Mouse (Mus musculus): Measurements from ENCODE around the gene Macrod2. TPM values are rescaled to one million over a fixed set of nuclear protein-coding genes. Genes with fewer than 3 reads are reported as not detected.

Gene Macrod2
- total and polyA plus RNA-seq, 2 experiments from 2014 or later: 5.5 to 17.4 TPM

DNA sequence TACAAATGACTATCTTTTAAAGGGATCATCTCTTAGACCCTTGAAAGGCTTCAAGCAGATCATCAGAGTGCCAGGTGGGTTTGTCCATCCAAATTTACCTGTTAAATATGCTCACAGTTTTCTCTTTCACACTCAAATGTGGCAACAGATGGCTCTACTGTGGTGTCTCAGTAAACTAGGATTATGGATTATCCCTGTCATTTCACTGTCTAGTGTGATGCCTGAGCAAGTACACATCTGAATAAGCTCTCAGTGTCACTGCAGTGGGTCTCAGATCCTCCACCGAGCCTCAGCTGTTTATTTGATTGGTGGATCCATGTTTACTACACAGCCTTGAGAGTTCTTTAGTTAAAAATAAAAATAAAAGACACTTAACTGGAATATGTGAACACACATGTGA lies 1343.6 kb downstream of the Macrod2 start:
- Histone ChIP-seq H3K4me3 (ENCODE audit: low read depth, low read length) (no peak overlapping the region), H3K27me3 (ENCODE audit: control insufficient read depth, insufficient read depth, low read length) (no peaks in the 10 kb centered on the region), H3K4me1 (ENCODE audit: control insufficient read depth, insufficient read depth) (no peaks in the 10 kb centered on the region), H3K36me3 (replicated peaks; ENCODE audit: control insufficient read depth, insufficient read depth, low read length) (no peaks in the 10 kb centered on the region), H3K27ac (ENCODE audit: low read depth) (no peak overlapping the region), H3K9me3 (replicated peaks; ENCODE audit: control insufficient read depth, low read length) (no peaks in the 10 kb centered on the region), H3K9ac (replicated peaks; ENCODE audit: low read depth, low read length) (no peak overlapping the region), H3K4me2 (ENCODE audit: low read depth, low read length) (no peak overlapping the region)
- WGBS: 77% methylated on average over 1 of the region's 1 CpGs
- DNase-seq (ENCODE audit: low spot score): no peak
- TF ChIP-seq EP300 (IDR thresholded peaks at IDR 0.05; ENCODE audit: low read depth) (no peak), CTCF (IDR thresholded peaks at IDR 0.05; ENCODE audit: low read depth) (no peak)
- no peak for ATAC-seq (ENCODE audit: insufficient read depth, low read depth)

DNA sequence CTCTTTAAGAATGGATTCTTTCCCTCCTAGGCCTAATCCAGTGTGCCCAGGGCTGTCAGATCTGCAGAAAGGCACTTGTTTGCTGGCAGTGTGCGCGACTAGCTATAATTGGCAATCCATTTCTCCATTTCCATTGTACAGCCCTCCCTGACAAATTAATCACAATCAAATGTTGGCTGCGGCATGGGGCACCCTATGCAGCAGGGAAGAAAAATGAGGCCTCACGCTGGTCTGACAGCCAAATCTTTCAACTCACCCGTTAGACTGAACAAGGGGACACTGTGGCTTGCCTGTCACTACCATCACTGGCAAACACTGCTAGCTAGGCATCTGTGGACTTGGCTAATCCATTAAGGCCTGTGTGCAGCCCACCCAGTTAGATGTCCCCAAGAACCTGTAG lies 1345.2 kb downstream of the Macrod2 start:
- TF ChIP-seq EP300 (IDR thresholded peaks at IDR 0.05; ENCODE audit: low read depth) (no peak), CTCF (IDR thresholded peaks at IDR 0.05; ENCODE audit: low read depth) (no peak)
- H3K4me1 ChIP-seq (ENCODE audit: control insufficient read depth, insufficient read depth): no peaks in the 10 kb centered on the region
- 87% methylated on average over 5 of the region's 5 CpGs for WGBS
- H3K27me3 ChIP-seq (ENCODE audit: control insufficient read depth, insufficient read depth, low read length): no peaks in the 10 kb centered on the region
- no peak overlapping the region for H3K4me2 ChIP-seq (ENCODE audit: low read depth, low read length)
- DNase-seq (ENCODE audit: low spot score) (no peak), ATAC-seq (ENCODE audit: insufficient read depth, low read depth) (no peak)
- no peak overlapping the region for H3K27ac ChIP-seq (ENCODE audit: low read depth)
- no peaks in the 10 kb centered on the region for H3K9me3 ChIP-seq (replicated peaks; ENCODE audit: control insufficient read depth, low read length)
- H3K9ac ChIP-seq (replicated peaks; ENCODE audit: low read depth, low read length): no peak overlapping the region
- no peaks in the 10 kb centered on the region for H3K36me3 ChIP-seq (replicated peaks; ENCODE audit: control insufficient read depth, insufficient read depth, low read length)
- H3K4me3 ChIP-seq (ENCODE audit: low read depth, low read length): no peak overlapping the region

DNA sequence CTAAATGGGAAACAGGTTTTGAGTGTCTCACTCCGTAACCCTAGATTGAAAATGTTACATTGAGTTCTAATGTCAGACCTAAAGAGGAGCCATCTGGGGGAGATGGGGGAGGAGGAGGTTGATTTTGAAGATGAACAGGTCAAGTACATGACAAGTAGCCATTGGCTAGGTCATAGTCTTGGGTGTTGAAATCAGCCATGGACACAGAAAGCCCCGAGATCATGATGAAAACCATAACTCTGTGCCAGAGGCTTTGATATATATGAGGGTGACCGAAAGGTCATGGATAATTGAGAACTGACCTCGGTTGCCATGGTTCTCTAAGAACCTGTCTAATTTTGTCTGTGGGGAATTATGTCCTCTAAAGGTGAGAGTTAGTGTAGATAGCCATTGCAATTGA lies 1405.1 kb downstream of the Macrod2 start:
- no peak overlapping the region for H3K4me3 ChIP-seq (ENCODE audit: low read depth, low read length)
- WGBS: 68% methylated on average over 4 of the region's 4 CpGs
- H3K9ac ChIP-seq (replicated peaks; ENCODE audit: low read depth, low read length): no peak overlapping the region
- no peak overlapping the region for H3K4me2 ChIP-seq (ENCODE audit: low read depth, low read length)
- no peak overlapping the region for H3K27ac ChIP-seq (ENCODE audit: low read depth)
- no peaks in the 10 kb centered on the region for H3K4me1 ChIP-seq (ENCODE audit: control insufficient read depth, insufficient read depth)
- H3K9me3 ChIP-seq (replicated peaks; ENCODE audit: control insufficient read depth, low read length): no peaks in the 10 kb centered on the region
- H3K36me3 ChIP-seq (replicated peaks; ENCODE audit: control insufficient read depth, insufficient read depth, low read length): no peaks in the 10 kb centered on the region
- DNase-seq (ENCODE audit: low spot score): no peak
- no peaks in the 10 kb centered on the region for H3K27me3 ChIP-seq (ENCODE audit: control insufficient read depth, insufficient read depth, low read length)
- TF ChIP-seq CTCF (IDR thresholded peaks at IDR 0.05; ENCODE audit: low read depth): no peak
- TF ChIP-seq EP300 (IDR thresholded peaks at IDR 0.05; ENCODE audit: low read depth): no peak
- no peak for ATAC-seq (ENCODE audit: insufficient read depth, low read depth)

DNA sequence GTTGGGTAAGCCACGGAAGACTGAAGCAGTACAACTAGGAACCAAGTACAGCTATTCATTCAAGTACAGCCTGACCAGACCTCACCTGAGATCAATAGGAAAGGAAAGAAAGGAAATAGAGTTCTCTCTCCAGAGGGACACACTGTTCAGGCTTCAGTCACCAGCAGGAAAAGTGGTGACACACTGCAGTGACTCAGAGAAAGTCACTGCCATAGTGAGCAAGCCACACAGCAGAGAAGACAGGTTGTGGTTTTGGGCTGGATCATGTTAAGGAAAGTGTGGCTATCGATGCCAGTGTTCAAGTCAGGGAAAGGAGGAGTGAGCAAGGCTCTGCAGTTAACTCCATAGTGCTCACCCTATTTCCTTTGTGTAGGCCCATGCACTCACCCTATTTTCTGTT lies 1405.8 kb downstream of the Macrod2 start:
- 75% methylated on average over 2 of the region's 2 CpGs for WGBS
- H3K27ac ChIP-seq (ENCODE audit: low read depth): no peak overlapping the region
- H3K4me3 ChIP-seq (ENCODE audit: low read depth, low read length): no peak overlapping the region
- ATAC-seq (ENCODE audit: insufficient read depth, low read depth) (no peak), DNase-seq (ENCODE audit: low spot score) (no peak)
- no peak for TF ChIP-seq CTCF (IDR thresholded peaks at IDR 0.05; ENCODE audit: low read depth)
- TF ChIP-seq EP300 (IDR thresholded peaks at IDR 0.05; ENCODE audit: low read depth): no peak
- H3K27me3 ChIP-seq (ENCODE audit: control insufficient read depth, insufficient read depth, low read length): no peaks in the 10 kb centered on the region
- H3K36me3 ChIP-seq (replicated peaks; ENCODE audit: control insufficient read depth, insufficient read depth, low read length): no peaks in the 10 kb centered on the region
- H3K9ac ChIP-seq (replicated peaks; ENCODE audit: low read depth, low read length): no peak overlapping the region
- H3K4me1 ChIP-seq (ENCODE audit: control insufficient read depth, insufficient read depth): no peaks in the 10 kb centered on the region
- H3K9me3 ChIP-seq (replicated peaks; ENCODE audit: control insufficient read depth, low read length): no peaks in the 10 kb centered on the region
- no peak overlapping the region for H3K4me2 ChIP-seq (ENCODE audit: low read depth, low read length)

DNA sequence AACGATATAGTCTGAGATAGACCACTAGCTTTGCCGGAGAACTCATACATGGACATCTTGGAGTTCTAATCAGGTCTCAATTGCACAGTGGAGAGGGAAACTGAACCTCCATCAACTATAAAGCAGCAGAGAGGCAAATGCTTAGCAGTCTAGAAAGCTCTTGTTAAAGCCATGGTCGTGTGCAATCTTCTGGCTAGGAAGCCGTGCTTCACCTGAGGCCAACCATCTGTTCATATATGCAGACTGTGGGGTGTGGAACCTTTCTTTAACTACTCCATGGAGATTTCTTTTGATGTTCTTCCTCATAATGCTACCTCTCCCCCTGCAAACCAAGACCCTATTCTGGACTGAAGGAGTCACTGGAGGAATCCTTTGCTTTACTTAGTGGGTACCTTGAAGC lies 1421.2 kb downstream of the Macrod2 start:
- no peak for TF ChIP-seq EP300 (IDR thresholded peaks at IDR 0.05; ENCODE audit: low read depth)
- TF ChIP-seq CTCF (IDR thresholded peaks at IDR 0.05; ENCODE audit: low read depth): no peak
- ATAC-seq (ENCODE audit: insufficient read depth, low read depth) (no peak), DNase-seq (ENCODE audit: low spot score) (no peak)
- no peak overlapping the region for H3K4me2 ChIP-seq (ENCODE audit: low read depth, low read length)
- no peak overlapping the region for H3K27ac ChIP-seq (ENCODE audit: low read depth)
- WGBS: 82% methylated on average over 4 of the region's 4 CpGs
- H3K4me3 ChIP-seq (ENCODE audit: low read depth, low read length): no peak overlapping the region
- no peaks in the 10 kb centered on the region for H3K36me3 ChIP-seq (replicated peaks; ENCODE audit: control insufficient read depth, insufficient read depth, low read length)
- H3K9ac ChIP-seq (replicated peaks; ENCODE audit: low read depth, low read length): no peak overlapping the region
- no peaks in the 10 kb centered on the region for H3K27me3 ChIP-seq (ENCODE audit: control insufficient read depth, insufficient read depth, low read length)
- H3K4me1 ChIP-seq (ENCODE audit: control insufficient read depth, insufficient read depth): no peaks in the 10 kb centered on the region
- H3K9me3 ChIP-seq (replicated peaks; ENCODE audit: control insufficient read depth, low read length): no peaks in the 10 kb centered on the region

DNA sequence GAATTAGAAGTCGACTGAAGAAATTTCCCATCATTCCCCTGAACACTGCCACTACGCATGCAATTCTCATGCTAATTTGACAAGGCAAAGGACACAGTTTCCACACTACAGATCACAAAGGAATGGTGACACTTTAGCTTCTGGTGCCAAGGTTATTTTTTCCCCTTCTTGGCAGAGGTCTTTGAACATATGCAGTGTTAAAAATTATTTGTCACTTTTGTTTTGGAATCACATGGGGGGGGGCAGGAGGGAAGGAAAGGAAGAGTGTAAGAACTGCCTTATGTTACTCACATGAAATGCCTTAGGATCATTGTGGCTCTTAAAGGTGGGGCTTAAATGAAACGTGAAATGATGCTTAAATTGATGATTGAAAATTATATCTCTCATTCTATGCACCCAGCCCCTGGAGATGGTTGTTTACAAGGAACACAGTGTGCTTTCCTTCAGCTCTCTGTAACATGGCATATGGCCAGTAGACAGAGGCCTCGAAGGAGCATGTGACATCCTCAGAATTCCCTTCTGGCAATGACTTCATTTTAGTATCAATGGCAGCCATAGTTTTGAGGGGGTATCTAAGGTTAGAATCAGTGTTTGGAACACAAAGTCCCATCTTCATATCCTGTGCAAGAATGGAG lies 1422.6 kb downstream of the Macrod2 start:
- 42% methylated on average over 4 of the region's 4 CpGs for WGBS
- DNase-seq (ENCODE audit: low spot score): peak; percentile 10
- Histone ChIP-seq H3K4me2 (ENCODE audit: low read depth, low read length) (no peak overlapping the region), H3K27ac (ENCODE audit: low read depth) (no peak overlapping the region), H3K4me3 (ENCODE audit: low read depth, low read length) (no peak overlapping the region), H3K9ac (replicated peaks; ENCODE audit: low read depth, low read length) (no peak overlapping the region), H3K36me3 (replicated peaks; ENCODE audit: control insufficient read depth, insufficient read depth, low read length) (no peaks in the 10 kb centered on the region), H3K27me3 (ENCODE audit: control insufficient read depth, insufficient read depth, low read length) (no peaks in the 10 kb centered on the region), H3K4me1 (ENCODE audit: control insufficient read depth, insufficient read depth) (no peaks in the 10 kb centered on the region), H3K9me3 (replicated peaks; ENCODE audit: control insufficient read depth, low read length) (no peaks in the 10 kb centered on the region)
- no peak for TF ChIP-seq EP300 (IDR thresholded peaks at IDR 0.05; ENCODE audit: low read depth)
- TF ChIP-seq CTCF (IDR thresholded peaks at IDR 0.05; ENCODE audit: low read depth): no peak
- no peak for ATAC-seq (ENCODE audit: insufficient read depth, low read depth)
